Mouse (Mus musculus): ENCODE data around the gene Vac14. TPM values are rescaled to one million over a fixed set of nuclear protein-coding genes. Genes with fewer than 3 reads are reported as not detected.

Gene Vac14
- polyA plus RNA-seq, 1 experiment from 2014 or later = 23.6 TPM

DNA sequence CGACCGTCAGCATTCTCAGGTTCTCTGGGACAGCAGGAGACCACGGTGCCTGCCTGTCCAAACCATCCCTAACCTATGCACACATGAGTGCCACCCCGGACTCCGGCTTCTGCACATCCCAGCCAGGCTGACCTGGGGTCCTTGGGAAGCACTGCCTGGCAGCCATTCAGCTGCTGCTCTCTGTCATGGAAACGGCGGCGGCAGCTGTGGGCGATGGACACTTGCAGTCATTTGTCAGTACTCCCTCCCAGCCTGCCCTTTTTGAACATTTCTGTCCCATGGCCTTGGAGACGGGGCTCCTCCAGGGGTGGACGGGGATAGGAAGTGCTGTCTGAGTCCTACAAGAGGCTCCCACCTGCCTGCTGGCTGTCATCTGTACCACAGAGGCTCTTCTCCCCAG is 90.0 kb downstream of the Vac14 start:
- 85% methylated on average over 11 of the region's 11 CpGs for WGBS
- H3K9ac ChIP-seq (replicated peaks) = no peak overlapping the region
- ATAC-seq = no peak

DNA sequence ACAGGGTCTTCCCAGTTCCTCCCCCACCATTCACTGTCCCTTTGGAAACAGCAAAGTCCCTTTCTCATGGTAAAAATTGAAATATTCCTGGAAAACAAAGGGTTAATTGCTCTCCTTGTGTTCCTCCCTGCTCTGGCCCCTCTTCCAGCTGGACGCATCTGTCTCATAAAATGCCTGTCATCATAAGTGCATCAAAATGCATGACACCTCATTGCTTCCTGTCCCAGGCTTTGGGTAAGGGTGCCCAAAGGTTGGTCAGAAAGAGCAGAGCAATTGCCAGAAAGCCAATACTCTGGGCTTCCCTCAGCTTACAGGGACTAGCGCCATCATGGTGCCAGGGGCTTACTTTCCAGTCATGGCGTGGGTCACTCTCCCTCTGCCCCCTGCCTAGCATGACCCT is 92.2 kb downstream of the Vac14 start:
- no peaks in the 10 kb centered on the region for H3K9me3 ChIP-seq
- H3K4me1 ChIP-seq (replicated peaks) = peaks cover 20% of the 10 kb centered on the region
- no peak overlapping the region for H3K27ac ChIP-seq
- 64% methylated on average over 3 of the region's 3 CpGs for WGBS
- no peak overlapping the region for H3K4me3 ChIP-seq (replicated peaks)
- H3K9ac ChIP-seq (replicated peaks) = no peak overlapping the region
- H3K4me2 ChIP-seq (replicated peaks) = no peak overlapping the region
- H3K36me3 ChIP-seq = peaks cover 56% of the 10 kb centered on the region
- H3K27me3 ChIP-seq = no peaks in the 10 kb centered on the region
- no peak for ATAC-seq

More for the DNA sequence above, 90.0 kb downstream of the Vac14 start:
- H3K4me3 ChIP-seq (replicated peaks) = no peak overlapping the region
- H3K27me3 ChIP-seq = no peaks in the 10 kb centered on the region
- H3K9me3 ChIP-seq = no peaks in the 10 kb centered on the region
- no peak overlapping the region for H3K4me2 ChIP-seq (replicated peaks)
- peaks cover 6% of the 10 kb centered on the region; the same call in 1 of the 2 replicates for H3K4me1 ChIP-seq (replicated peaks)
- peaks cover 38% of the 10 kb centered on the region for H3K36me3 ChIP-seq
- no peak overlapping the region for H3K27ac ChIP-seq

DNA sequence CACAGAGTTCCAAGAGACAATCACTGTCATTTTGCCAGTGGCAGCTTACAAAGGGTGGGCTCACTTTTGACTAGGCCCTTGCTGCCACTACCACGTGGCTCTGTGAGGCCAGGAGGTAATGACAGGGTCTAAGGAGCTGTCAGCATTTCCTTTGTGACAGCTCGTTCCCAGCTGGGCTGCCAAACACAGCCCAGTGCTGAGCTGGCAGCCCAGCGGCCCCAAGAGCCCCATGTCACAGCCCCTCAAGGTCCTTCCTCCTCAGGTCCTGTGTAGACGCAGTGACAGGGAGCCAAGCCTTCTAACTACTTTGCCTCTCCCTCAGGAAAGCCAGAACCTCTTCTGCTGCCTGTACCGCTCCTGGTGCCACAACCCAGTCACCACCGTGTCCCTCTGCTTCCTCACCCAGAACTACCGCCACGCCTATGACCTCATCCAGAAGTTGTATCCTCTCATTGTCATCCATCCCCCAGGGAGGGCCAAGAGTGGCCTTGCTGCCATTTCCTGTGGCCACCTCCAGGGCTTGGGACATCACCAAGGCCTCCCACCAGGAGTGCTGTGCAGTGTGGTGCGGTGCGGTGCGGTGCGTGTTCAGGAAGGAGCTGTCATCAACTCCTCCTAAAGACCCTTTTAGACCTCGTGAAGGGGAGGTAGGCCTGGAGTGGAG is 93.0 kb downstream of the Vac14 start:
- no peak overlapping the region for H3K4me3 ChIP-seq (replicated peaks)
- no peaks in the 10 kb centered on the region for H3K27me3 ChIP-seq
- H3K4me1 ChIP-seq (replicated peaks) = peaks cover 28% of the 10 kb centered on the region
- 82% methylated on average over 13 of the region's 13 CpGs for WGBS
- H3K27ac ChIP-seq = no peak overlapping the region
- no peak overlapping the region for H3K4me2 ChIP-seq (replicated peaks)
- ATAC-seq = no peak
- H3K9me3 ChIP-seq = no peaks in the 10 kb centered on the region
- H3K9ac ChIP-seq (replicated peaks) = no peak overlapping the region
- peaks cover 56% of the 10 kb centered on the region for H3K36me3 ChIP-seq

DNA sequence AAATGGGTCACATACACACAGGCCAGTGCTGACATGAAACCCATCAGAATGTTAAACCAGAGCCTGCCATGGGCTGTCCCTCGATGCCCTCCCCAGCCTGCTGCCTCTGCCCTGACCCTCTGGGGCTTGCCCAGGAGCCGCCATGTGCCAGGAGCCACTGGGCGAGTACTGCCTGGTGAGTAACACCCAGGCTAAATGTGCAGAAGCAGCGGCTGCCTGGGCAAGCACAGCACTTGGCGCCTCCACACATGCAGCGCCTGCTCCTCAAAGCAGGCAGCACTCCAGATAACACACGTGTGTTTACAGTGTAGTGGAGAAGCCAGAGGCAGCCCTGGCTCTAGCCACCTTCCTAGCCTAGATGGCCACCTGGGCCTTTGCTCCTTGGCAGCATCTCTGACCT is 94.7 kb downstream of the Vac14 start:
- no peak for ATAC-seq
- 93% methylated on average over 7 of the region's 7 CpGs for WGBS
- Histone ChIP-seq H3K9me3 (no peaks in the 10 kb centered on the region), H3K4me3 (replicated peaks) (no peak overlapping the region), H3K4me2 (replicated peaks) (no peak overlapping the region), H3K9ac (replicated peaks) (no peak overlapping the region), H3K27ac (no peak overlapping the region), H3K36me3 (peaks cover 56% of the 10 kb centered on the region), H3K27me3 (no peaks in the 10 kb centered on the region), H3K4me1 (replicated peaks) (peaks cover 36% of the 10 kb centered on the region)

DNA sequence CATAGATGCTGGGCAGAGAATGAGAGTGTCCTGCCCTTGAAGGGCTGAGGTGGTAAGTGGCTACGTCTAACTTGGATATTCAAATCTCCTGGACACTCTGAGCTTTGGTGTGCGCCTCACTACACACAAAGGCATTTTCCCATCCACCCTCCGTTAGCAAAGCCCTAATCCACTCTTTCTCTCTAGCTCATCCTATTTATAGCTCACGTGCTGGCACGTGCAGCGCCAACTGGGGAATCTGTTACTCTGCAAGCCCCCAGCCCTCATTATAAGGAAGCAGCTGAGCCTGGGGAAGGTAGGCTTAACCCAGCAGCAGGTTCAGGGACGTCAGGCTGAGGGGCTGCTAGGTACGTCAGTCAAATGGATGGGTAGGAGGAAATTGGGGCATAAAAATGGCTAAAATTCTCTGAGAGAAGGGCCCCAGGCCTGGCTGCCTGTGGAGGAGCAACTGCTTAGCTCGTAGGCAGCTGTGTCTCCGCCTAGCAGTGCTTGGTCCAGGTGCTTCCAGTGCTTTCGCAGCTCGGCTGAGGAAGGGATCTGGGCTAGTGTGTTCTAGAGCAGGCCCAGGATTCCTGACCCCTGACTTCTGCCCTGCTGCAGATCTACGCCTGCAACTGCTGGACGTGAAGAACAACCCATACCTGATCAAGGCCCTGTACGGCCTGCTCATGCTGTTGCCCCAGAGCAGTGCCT is 96.6 kb downstream of the Vac14 start:
- Histone ChIP-seq H3K36me3 (peaks cover 52% of the 10 kb centered on the region), H3K4me2 (replicated peaks) (no peak overlapping the region), H3K4me3 (replicated peaks) (no peak overlapping the region), H3K9me3 (no peaks in the 10 kb centered on the region), H3K9ac (replicated peaks) (0 out of 2 replicates have a peak overlapping the region, but pooled peaks have one; percentile 19), H3K27me3 (no peaks in the 10 kb centered on the region), H3K4me1 (replicated peaks) (peaks cover 53% of the 10 kb centered on the region), H3K27ac (peak overlapping the region; percentile 69)
- ATAC-seq = no peak
- 64% methylated on average over 15 of the region's 15 CpGs for WGBS

DNA sequence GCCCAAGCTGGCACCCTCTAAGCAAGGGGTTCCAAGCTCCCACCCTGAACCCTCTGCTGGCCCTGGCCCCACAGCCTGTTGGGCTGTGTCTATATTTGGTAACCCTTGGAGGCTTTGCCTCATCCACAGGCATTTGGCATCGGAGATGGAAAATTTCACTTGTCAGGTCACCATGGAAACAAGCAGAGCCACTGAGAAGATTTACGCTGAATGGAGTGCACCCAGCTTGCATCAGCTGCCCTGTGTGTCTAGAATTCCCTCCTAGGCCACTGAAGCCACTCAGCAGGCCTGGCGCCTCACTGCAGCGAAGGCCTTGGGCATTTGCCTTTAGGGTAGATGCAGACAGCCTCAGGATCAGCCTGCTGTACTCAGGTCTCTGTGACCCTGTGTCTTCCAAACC is 97.7 kb downstream of the Vac14 start:
- Histone ChIP-seq H3K36me3 (peaks cover 42% of the 10 kb centered on the region), H3K9ac (replicated peaks) (no peak overlapping the region), H3K4me1 (replicated peaks) (peaks cover 56% of the 10 kb centered on the region), H3K4me2 (replicated peaks) (no peak overlapping the region), H3K4me3 (replicated peaks) (no peak overlapping the region), H3K27me3 (no peaks in the 10 kb centered on the region), H3K9me3 (no peaks in the 10 kb centered on the region), H3K27ac (peak overlapping the region; percentile 69)
- WGBS = 39% methylated on average over 4 of the region's 4 CpGs
- ATAC-seq = peak; percentile 49; the same call in 1 of the 2 replicates

DNA sequence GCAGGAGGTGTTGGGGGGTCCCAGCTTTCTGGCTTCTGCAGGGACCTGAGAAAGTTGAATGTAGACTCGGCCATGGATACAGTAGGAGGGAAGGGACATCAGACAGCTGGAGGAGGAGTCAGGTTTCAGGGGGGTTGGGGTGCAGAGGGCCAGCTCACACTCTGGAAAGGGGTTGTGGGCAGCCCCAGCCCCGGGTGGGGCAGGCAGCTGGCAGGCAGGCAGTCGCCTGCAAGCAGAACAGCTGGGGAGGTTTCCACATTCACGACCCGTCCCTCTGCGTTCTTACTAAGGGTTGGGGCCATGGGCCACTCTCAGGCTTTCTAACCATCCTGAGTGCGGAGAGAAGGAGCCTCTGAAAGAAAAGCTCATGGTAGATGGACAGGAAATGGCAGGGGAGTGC is 98.7 kb downstream of the Vac14 start:
- Histone ChIP-seq H3K36me3 (peaks cover 31% of the 10 kb centered on the region), H3K27me3 (no peaks in the 10 kb centered on the region), H3K27ac (no peak overlapping the region), H3K4me1 (replicated peaks) (peaks cover 56% of the 10 kb centered on the region), H3K4me2 (replicated peaks) (no peak overlapping the region), H3K9ac (replicated peaks) (no peak overlapping the region), H3K9me3 (no peaks in the 10 kb centered on the region), H3K4me3 (replicated peaks) (no peak overlapping the region)
- no peak for ATAC-seq
- 78% methylated on average over 7 of the region's 7 CpGs for WGBS

DNA sequence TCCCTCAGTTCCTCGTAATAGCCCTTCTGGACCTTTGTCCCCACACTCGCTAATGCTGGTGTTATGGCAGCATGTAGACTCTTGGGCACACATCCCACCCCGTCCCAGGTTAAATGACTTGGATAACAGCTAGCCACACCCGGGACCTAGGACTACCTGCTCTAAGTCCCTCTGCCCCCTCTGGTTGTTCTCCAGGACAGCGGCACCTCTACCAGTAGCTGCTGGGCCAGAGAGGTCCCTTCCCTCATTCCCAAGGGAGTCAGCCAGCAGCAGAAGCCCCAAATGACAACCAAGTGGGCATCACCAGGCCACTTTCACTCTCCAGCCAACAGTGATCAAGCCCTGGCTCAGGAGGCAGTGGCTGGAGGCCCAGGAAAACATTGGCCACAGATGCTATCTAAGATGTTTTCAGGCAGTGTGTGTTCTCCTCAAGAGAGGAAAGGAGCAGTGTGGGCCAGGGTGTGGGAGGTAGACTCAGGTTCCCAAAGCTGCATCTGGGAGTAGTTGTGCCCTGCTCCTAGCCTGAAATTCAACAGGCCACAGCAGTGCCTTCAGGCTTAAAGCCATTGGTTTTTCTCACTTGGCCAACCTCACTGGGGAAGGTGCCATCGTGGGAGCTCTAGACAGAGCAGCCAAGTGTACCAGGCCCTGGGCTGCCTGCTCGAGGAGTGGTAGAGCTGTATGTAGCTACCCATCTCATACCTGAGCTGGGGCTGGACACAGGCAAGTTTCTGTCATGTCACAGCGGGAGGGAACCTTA is 100.0 kb downstream of the Vac14 start:
- no peaks in the 10 kb centered on the region for H3K9me3 ChIP-seq
- no peak for ATAC-seq
- H3K27ac ChIP-seq = no peak overlapping the region
- no peaks in the 10 kb centered on the region for H3K27me3 ChIP-seq
- WGBS = 89% methylated on average over 8 of the region's 8 CpGs
- peaks cover 68% of the 10 kb centered on the region for H3K4me1 ChIP-seq (replicated peaks)
- no peak overlapping the region for H3K4me3 ChIP-seq (replicated peaks)
- peaks cover 21% of the 10 kb centered on the region for H3K36me3 ChIP-seq
- H3K4me2 ChIP-seq (replicated peaks) = no peak overlapping the region
- H3K9ac ChIP-seq (replicated peaks) = 0 out of 2 replicates have a peak overlapping the region, but pooled peaks have one; percentile 33

DNA sequence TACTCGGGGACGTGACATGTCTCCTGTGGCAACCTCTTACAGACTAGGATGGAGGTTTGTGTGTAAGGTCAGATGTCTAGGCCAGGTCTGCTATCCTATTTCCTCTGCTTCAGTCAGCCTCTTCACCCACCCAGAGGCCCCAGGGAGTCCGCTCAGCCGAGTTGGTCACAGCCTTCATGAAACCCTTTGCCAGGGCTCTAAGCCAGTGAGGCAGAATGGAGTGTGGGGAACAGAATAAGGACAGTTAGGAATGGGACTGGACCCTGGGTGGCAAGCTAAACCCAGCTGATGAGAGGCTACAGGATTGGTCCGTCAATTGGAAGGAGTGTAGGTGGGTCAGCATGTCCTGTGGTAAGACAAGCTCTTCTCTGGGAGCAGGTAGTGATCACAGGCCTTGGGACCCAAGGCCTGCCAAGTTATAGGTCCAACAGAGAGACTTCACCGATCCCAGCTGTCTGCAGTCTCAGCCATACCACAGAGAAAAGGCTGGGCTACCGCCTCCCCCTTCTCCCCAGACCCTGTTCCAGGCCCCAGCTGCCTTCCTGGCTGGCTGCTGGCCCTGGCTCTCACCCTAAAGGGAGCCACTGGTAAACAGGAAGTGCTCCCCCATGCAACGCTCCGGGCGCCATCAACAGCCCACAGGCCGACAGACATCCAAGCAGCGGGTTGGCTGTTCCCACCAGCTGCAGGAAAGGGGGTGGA is 100.7 kb downstream of the Vac14 start:
- Histone ChIP-seq H3K27me3 (no peaks in the 10 kb centered on the region), H3K27ac (peak overlapping the region; percentile 39; the same call in 1 of the 2 replicates), H3K4me1 (replicated peaks) (peaks cover 75% of the 10 kb centered on the region), H3K4me3 (replicated peaks) (no peak overlapping the region), H3K4me2 (replicated peaks) (no peak overlapping the region), H3K9me3 (no peaks in the 10 kb centered on the region), H3K9ac (replicated peaks) (peak overlapping the region; percentile 86; the same call in 1 of the 2 replicates), H3K36me3 (peaks cover 20% of the 10 kb centered on the region; the same call in 1 of the 2 replicates)
- no peak for ATAC-seq
- WGBS = 49% methylated on average over 12 of the region's 12 CpGs

DNA sequence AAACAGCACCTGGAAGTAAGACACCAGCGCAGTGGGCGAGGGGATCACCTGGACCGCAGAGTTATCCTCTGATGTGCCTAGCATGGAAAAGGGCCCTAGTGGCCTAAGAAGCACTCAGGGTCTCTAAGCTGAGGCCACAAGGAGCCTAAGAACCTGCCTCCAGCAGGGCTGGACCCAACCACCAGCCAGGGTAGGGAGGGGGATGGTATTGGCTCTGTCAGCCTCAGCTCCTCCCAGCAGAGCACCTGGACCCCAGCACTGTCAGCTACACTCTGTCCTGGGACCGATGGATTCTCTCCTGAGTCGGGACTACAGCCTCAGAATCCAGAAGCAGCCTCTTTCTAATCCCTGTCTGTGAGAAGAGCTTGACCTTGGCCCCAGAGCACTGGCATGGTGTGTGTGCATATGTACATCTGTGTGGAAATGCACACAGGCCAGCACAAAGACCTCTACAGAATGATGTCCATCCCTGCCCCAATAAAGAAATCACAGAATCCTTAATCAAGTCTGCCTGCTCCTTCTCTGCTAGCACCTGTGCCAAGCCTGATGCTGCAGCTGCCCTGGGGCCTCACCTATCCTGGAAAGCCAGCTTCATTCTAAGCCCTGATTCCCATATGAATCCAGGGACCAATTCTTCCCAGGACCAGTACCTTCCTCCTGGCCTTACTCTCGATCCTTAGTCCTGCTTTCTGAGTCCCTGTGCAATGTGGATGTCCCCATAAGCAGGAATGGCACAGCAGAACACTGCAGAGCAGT is 101.7 kb downstream of the Vac14 start:
- peak overlapping the region; percentile 86 for H3K9ac ChIP-seq (replicated peaks)
- peak overlapping the region; percentile 72; the same call in 1 of the 2 replicates for H3K4me3 ChIP-seq (replicated peaks)
- H3K27me3 ChIP-seq = no peaks in the 10 kb centered on the region
- H3K27ac ChIP-seq = peak overlapping the region; percentile 94
- H3K36me3 ChIP-seq = peaks cover 10% of the 10 kb centered on the region; the same call in 1 of the 2 replicates
- H3K9me3 ChIP-seq = no peaks in the 10 kb centered on the region
- H3K4me2 ChIP-seq (replicated peaks) = peak overlapping the region; percentile 90
- H3K4me1 ChIP-seq (replicated peaks) = peaks cover 76% of the 10 kb centered on the region
- 51% methylated on average over 6 of the region's 6 CpGs for WGBS
- no peak for ATAC-seq

All from midbrain, embryonic 13.5 days (tissue).